Mouse (Mus musculus): Measurements from ENCODE around the gene Abhd14a.

Abhd14a gene

DNA sequence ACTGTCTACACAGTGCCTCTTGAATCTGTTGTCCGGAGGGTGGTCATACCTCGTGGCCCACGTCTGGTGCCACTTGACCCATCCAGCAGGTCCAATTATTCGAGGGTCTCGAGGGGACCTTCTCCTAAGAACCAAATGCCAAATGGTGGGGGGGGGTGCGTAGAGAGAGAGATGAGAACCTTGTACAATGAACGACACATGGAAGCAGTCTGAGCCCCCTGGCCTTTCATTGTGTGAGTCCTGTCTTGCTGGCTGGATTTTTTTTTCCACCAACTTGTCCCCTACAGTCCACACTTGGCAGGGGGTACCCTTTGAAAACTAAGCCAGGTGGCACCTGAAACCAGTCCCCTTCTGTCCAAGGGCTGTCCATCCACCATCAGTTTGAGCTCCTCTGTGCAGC, 20.3 kb upstream of the Abhd14a start:
- peak in 1 of 2 experiments; percentile 25 for DNase-seq

- DNase-seq = no peak
Observed at GRCm38 (mm10) chr9:106466721-106467120, 19.2 kb upstream of the Abhd14a start.

GRCm38 (mm10) chr9:106465571-106466200, 18.2 kb upstream of the Abhd14a start, which contains the start of gene Gpr62:
Gpr62 (minus strand) TSS chr9:106465938.
- DNase-seq = peak; percentile 81

GRCm38 (mm10) chr9:106464751-106465541, 17.5 kb upstream of the Abhd14a start:
- peak; percentile 88 to 94 for DNase-seq

DNA sequence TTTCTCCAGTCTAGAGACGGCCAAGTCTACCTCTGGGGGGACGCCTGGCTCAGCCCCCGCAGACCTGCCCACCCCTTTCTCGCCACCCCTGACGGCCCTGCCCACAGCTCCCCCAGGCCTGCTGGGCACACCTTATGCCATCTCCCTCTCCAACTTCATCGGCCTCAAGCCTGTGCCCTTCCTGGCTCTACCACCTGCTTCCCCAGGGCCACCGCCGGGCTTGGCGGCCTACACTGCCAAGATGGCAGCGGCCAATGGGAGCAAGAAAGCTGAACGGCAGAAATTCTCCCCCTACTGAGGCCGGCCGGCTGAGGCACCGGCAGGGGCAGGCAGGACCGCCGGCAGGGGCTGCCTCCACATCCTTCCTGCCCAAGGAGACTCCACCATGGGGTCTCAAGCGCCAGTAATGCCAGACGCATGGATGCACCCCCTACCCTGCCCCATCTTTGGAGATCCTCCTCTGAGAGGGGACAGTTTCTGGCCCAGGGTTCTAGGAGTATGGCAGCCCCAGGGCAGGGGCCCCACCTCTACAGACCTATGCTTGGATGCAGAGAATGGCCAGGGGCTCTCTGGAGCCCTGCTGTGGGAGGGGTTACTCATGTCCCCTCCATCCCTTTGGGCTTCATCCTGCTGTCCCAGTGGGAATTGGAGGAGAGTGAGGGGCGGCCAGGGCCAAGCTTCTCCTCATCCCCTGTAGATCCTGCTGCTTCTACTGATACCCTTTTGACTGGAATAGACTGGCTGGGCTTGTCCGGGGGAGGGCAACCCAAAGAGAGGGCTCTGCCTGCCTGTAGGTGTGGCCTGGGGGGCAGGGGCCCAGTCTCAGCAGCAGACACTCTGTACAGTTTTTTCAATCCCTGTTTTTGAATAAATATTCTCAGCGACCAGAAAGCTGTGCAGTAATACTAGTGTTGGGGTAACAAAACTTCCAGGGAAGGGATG, 15.9 kb upstream of the Abhd14a start:
- peak; percentile 86 to 90 for DNase-seq

DNA sequence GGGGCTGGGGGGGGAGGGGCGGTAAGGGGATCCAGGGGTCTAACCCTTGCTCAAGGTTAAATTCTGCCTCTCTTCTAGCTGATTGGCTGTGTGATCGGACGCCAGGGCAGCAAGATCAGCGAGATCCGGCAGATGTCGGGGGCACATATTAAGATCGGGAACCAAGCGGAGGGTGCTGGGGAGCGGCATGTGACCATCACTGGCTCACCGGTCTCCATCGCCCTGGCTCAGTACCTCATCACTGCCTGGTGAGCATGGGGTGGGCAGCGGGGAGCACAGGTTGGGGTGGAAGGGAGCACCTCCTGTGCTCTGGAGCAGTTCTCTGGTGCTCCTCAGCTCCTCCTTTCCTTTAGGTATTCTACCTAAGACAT, 14.9 kb upstream of the Abhd14a start:
- DNase-seq = peak; percentile 37 to 58

DNA sequence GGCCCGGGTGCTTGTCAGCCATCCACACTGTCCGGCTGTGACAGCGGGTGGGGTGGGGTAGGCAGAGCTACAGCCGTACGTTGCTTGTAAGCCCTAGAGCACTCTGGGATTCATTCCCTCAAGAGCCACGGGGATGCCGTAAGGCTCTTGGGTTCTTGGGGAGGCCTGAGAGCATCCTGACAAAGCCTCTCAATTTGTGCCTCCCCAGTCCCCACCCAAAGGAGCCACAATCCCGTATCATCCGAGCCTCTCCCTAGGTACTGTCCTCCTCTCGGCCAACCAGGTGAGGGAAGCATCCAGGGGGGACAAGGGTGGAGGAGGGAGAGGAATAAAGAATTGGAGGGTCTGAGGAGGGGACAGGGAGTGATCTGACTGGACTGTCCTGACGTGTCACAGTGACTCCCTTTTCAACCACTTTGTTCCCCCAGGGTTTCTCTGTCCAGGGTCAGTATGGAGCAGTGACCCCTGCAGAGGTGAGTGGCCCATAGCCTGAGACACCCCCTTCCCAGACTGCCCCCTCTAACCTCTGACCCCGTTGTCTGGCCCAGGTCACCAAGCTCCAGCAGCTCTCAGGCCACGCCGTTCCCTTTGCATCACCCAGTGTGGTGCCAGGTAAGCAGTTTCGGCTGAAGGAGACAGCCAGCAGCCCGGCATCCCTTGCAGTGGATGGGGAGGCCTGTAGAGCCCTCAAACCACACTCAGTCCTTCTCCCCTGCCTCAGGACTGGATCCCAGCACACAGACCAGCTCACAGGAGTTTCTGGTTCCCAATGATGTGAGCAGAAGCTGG, 14.4 kb upstream of the Abhd14a start:
- DNase-seq = peak; percentile 56 to 57

DNA sequence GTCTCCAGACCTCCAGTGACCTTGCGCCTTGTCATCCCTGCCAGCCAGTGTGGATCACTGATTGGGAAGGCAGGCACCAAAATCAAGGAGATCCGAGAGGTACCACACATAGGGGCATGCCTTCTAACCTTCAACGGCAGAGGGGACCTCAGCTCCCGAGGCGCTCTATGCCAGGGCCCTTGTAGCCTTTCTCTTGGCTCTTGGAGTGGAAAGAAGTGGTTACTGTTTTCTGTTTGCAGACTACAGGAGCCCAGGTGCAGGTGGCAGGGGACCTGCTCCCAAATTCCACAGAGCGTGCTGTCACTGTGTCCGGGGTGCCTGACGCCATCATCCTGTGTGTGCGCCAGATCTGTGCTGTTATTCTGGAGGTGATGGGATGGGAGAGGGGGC, 13.5 kb upstream of the Abhd14a start:
- DNase-seq = peak; percentile 34 to 57

GRCm38 (mm10) chr9:106460401-106461025, 13.0 kb upstream of the Abhd14a start:
- DNase-seq = peak; percentile 82 to 86

GRCm38 (mm10) chr9:106459946-106460345, 12.5 kb upstream of the Abhd14a start:
- DNase-seq = peak; percentile 59

GRCm38 (mm10) chr9:106457920-106458319, 10.4 kb upstream of the Abhd14a start:
- DNase-seq = peak in 1 of 2 experiments; percentile 41

DNA sequence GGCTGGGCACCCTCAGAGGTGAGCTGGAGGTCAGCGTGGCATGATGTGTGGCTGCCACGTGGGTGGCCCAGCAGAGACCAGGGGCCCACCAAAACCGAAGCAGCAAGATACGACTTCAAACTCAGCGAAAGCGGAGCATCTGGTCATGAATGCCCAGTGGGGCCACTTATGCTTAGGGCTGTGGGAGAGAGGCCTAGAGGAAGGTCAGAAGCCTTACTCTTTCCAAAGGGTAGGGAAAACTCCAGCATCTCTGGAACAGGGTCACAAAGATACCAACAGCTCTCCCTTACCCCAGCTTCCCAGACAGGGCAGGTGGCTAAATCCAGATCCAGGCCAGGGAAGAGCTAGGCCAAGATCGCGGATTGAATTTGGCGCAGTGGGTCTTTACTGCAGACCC, 9.7 kb upstream of the Abhd14a start:
- DNase-seq = no peak

DNA sequence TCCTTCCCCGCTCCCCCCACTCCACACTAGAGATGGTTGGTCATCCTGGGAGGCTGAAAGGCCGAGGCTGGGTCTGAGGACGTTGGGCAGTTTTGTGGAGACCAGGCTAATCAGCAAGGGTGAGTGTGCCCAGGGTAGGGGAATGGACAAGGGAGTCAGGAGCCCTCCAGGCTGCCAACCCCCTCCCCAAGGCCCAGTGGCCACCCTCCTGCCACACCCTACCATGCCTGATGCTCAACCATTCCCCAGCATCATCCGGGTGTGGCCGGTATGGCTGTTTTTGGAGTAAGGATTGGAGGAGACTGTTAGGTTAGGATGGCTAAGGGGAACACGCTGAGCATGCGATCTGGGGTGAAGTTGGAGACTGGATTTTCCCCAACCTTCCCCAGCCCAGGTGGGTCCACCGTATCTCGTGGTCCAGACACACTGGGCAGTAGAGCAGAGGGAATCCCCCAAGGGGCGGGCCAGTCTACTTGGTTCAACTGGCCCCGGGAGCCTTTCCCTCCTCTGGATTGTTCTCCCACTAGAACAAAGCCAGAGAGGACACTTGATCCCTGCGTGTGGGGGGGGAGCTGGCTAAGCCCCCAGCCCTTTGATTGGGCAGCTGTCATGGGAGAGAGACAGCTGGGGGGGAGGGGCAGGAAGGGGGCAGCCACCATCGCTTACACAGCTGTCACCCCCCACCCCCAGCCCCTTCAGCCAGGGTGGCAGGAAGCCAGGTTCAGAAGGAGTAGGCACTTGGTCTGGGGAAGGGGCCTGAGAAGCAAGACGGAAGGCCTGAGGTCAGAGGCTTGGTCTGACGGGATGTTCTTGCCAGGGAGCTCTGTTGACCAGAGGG, 9.1 kb upstream of the Abhd14a start:
- peak in 1 of 2 experiments; percentile 25 for DNase-seq

GRCm38 (mm10) chr9:106454888-106455681, 7.6 kb upstream of the Abhd14a start:
- DNase-seq = no peak

DNA sequence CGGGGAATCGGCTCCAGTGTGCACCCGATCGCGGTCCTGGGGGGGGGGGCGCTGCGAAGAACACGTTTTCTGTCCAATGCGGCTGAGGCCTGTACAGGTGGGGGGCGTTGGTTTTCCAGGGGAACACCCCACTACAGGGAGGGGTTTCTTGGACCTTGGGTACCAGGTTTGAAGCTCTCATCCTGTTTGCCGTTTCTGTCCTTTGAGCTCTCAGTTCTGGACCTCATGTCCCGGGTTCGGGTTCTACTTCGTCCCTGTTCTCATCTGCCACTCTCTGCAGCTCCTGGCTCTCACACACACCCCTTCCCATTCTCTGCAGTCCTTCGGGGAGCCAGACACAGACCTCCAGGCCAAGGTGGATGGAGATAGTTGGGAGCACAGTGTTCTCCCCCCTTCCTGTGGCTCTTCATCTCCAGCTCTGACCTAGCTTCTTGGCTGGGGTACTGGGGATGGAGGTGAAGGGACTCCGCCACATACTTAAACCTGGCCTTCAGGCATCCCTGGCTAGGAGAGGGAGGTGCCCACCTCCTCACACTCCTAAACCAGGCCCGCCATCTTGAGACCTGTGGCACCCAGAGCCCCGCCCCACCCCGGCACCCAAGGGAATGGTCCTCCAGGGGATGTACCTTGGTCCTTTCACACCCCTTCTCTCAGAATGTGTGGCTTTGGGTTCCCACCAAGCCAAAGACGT, 6.7 kb upstream of the Abhd14a start:
- DNase-seq = peak in 1 of 2 experiments; percentile 55

DNA sequence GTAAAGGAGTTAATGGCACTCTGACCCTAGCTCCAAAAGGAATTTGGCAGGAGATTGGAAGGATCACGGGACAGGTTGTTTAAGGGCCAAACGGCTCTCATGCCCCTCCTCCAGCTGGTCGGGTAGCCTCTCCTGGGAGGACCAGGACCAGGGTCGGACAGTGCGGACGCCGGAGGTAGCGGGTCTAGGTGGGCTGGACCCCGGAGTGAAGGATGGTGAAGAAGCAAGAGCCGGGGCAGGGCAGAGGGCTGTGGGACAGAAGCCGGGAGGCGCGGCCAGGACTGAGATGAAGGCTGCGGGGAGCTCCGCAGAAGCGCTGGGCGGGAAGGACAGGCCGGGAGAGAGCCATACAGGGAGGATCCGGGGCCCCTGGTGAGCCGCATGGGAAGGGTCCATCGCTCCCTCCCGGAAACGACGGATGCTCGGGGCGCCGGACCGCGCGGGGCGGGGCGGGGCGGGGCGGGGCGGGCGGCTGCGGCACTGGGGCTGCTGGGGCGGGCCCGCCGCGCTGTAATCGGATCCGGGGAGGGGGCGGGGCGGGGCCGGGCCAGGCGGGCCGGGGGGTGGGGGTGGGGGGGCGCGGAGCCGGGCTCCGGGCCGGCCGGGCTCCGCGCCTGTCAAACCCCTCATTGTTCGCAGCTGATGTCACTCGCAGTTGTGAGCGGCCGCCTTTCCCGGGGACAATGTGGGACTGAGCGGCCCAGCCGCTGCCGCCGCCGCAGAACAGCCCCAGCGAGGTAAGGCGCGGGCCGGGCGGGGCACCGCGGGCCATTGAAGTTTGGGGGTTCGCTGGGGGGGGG, 6.0 kb upstream of the Abhd14a start, which contains the start of gene Pcbp4:
Gene Pcbp4 (plus strand): TSS at position 21 of the 800 bp plus-strand sequence.
- DNase-seq = peak; percentile 66 to 76

DNA sequence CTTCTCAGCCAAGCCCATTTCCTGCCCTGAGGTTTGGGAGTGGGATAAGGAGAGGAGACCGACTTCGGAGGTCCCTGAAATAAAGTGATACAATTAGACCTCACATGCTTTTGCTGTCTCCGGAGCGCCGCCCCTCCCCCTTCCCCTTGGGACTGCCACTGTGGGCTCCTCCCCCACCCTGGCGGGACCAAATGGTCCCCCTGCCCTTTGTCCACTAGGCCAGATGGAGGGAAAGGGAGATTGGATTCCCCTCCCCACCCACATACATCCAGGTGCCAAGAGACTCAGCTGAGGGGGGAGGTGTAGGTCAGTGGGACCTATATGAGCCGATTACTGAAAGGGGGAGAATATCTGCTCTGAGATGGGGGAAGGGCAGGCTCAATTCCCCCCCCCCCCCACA, 5.3 kb upstream of the Abhd14a start:
- peak; percentile 82 to 85 for DNase-seq

GRCm38 (mm10) chr9:106452351-106452750, 4.9 kb upstream of the Abhd14a start:
- DNase-seq = no peak

Data from cerebellum, adult 18-20 months (tissue).